Mouse (Mus musculus): ENCODE data around the gene Tmem121b. TPM values are rescaled to one million over a fixed set of nuclear protein-coding genes. Genes with fewer than 3 reads are reported as not detected.
A peak's percentile ranks its signal among the peaks of the same experiment; 100 is the strongest.

Tmem121b gene
- total RNA-seq, 2 experiments from 2014 or later, result 51.3 to 51.6 TPM

GRCm38 (mm10) chr6:120505531-120505930, 11.9 kb upstream of the Tmem121b start:
- intact Hi-C loops (cut with DNase I), result no loop called here
- peak in 1 of 2 experiments; percentile 58 for DNase-seq (ENCODE audit: extremely low spot score in 1 of 2, low spot score in 2 of 2)

- intact Hi-C loops (cut with DNase I), result no loop called here
- DNase-seq (ENCODE audit: extremely low spot score in 1 of 2, low spot score in 2 of 2), result no peak
These were observed 10.4 kb upstream of the Tmem121b start for GRCm38 (mm10) chr6:120504051-120504450.

GRCm38 (mm10) chr6:120496544-120496943, 2.9 kb upstream of the Tmem121b start:
- intact Hi-C loops (cut with DNase I), result no loop called here
- no peak for DNase-seq (ENCODE audit: extremely low spot score in 1 of 2, low spot score in 2 of 2)

- DNase-seq (ENCODE audit: extremely low spot score in 1 of 2, low spot score in 2 of 2), result peak in 1 of 2 experiments; percentile 64
- intact Hi-C loops (cut with DNase I), result no loop called here
These were observed 871 bp downstream of the Tmem121b start for GRCm38 (mm10) chr6:120492499-120493373.

- DNase-seq (ENCODE audit: extremely low spot score in 1 of 2, low spot score in 2 of 2), result no peak
- intact Hi-C loops (cut with DNase I), result no loop called here
These were observed 1.6 kb downstream of the Tmem121b start for GRCm38 (mm10) chr6:120491862-120492498.

- intact Hi-C loops (cut with DNase I), result no loop called here
- no peak for DNase-seq (ENCODE audit: extremely low spot score in 1 of 2, low spot score in 2 of 2)
These were observed 2.5 kb downstream of the Tmem121b start for GRCm38 (mm10) chr6:120491064-120491463.

- no peak for DNase-seq (ENCODE audit: extremely low spot score in 1 of 2, low spot score in 2 of 2)
- intact Hi-C loops (cut with DNase I), result loop anchor here (5.0 kb wide), 1 partner anchor 1122 kb away; no protein-coding TSS in a partner anchor
These were observed 4.1 kb downstream of the Tmem121b start for GRCm38 (mm10) chr6:120489461-120489860.

- intact Hi-C loops (cut with DNase I), result loop anchor here (5.0 kb wide), 1 partner anchor 1121 kb away; no protein-coding TSS in a partner anchor
These were observed 5.0 kb downstream of the Tmem121b start for GRCm38 (mm10) chr6:120488647-120489046.

GRCm38 (mm10) chr6:120486051-120486510, 7.5 kb downstream of the Tmem121b start:
- no peak for DNase-seq (ENCODE audit: extremely low spot score in 1 of 2, low spot score in 2 of 2)
- intact Hi-C loops (cut with DNase I), result loop anchor here (5.0 kb wide), 1 partner anchor 1119 kb away; no protein-coding TSS in a partner anchor

More at GRCm38 (mm10) chr6:120488647-120489046, 5.0 kb downstream of the Tmem121b start:
- no peak for DNase-seq (ENCODE audit: extremely low spot score in 1 of 2, low spot score in 2 of 2)

- intact Hi-C loops (cut with DNase I), result loop anchor here (5.0 kb wide), 1 partner anchor 1118 kb away; no protein-coding TSS in a partner anchor
- DNase-seq (ENCODE audit: extremely low spot score in 1 of 2, low spot score in 2 of 2), result no peak
These were observed 8.6 kb downstream of the Tmem121b start for GRCm38 (mm10) chr6:120485038-120485437.

- peak in 1 of 2 experiments; percentile 45 for DNase-seq (ENCODE audit: extremely low spot score in 1 of 2, low spot score in 2 of 2)
- intact Hi-C loops (cut with DNase I), result no loop called here
These were observed 10.4 kb downstream of the Tmem121b start for GRCm38 (mm10) chr6:120483211-120483626.

GRCm38 (mm10) chr6:120482756-120483155, 10.9 kb downstream of the Tmem121b start:
- intact Hi-C loops (cut with DNase I), result no loop called here
- no peak for DNase-seq (ENCODE audit: extremely low spot score in 1 of 2, low spot score in 2 of 2)

GRCm38 (mm10) chr6:120482021-120482420, 11.6 kb downstream of the Tmem121b start:
- DNase-seq (ENCODE audit: extremely low spot score in 1 of 2, low spot score in 2 of 2), result no peak
- intact Hi-C loops (cut with DNase I), result no loop called here

- intact Hi-C loops (cut with DNase I), result no loop called here
- DNase-seq (ENCODE audit: extremely low spot score in 1 of 2, low spot score in 2 of 2), result peak in 1 of 2 experiments; percentile 54
These were observed 12.1 kb downstream of the Tmem121b start for GRCm38 (mm10) chr6:120481538-120481937.

- DNase-seq (ENCODE audit: extremely low spot score in 1 of 2, low spot score in 2 of 2), result no peak
- intact Hi-C loops (cut with DNase I), result no loop called here
These were observed 13.2 kb downstream of the Tmem121b start for GRCm38 (mm10) chr6:120480361-120480760.

- intact Hi-C loops (cut with DNase I), result no loop called here
- no peak for DNase-seq (ENCODE audit: extremely low spot score in 1 of 2, low spot score in 2 of 2)
These were observed 14.3 kb downstream of the Tmem121b start for GRCm38 (mm10) chr6:120479302-120479701.

GRCm38 (mm10) chr6:120475288-120475687, 18.3 kb downstream of the Tmem121b start:
- no peak for DNase-seq (ENCODE audit: extremely low spot score in 1 of 2, low spot score in 2 of 2)
- intact Hi-C loops (cut with DNase I), result no loop called here

- intact Hi-C loops (cut with DNase I), result no loop called here
- peak in 1 of 2 experiments; percentile 77 for DNase-seq (ENCODE audit: extremely low spot score in 1 of 2, low spot score in 2 of 2)
These were observed 20.2 kb downstream of the Tmem121b start for GRCm38 (mm10) chr6:120473427-120473826.

GRCm38 (mm10) chr6:120472455-120473140, 21.0 kb downstream of the Tmem121b start:
- DNase-seq (ENCODE audit: extremely low spot score in 1 of 2, low spot score in 2 of 2), result peak in 1 of 2 experiments; percentile 18
- intact Hi-C loops (cut with DNase I), result no loop called here
